Mouse (Mus musculus) monocyte, adult 59 days (primary cell): ENCODE results near the gene Ssbp1. TPM values are rescaled to one million over a fixed set of nuclear protein-coding genes. Genes with fewer than 3 reads are reported as not detected.

Experiments
- total RNA-seq, 2 experiments: library from RNA; stranded (reverse); gene quantifications; one replicate each; pipeline ENCODE4 v1.2.4; 2023

Ssbp1 gene
- 10 to 100 TPM; 32.7 to 39.2 TPM for total RNA-seq

DNA sequence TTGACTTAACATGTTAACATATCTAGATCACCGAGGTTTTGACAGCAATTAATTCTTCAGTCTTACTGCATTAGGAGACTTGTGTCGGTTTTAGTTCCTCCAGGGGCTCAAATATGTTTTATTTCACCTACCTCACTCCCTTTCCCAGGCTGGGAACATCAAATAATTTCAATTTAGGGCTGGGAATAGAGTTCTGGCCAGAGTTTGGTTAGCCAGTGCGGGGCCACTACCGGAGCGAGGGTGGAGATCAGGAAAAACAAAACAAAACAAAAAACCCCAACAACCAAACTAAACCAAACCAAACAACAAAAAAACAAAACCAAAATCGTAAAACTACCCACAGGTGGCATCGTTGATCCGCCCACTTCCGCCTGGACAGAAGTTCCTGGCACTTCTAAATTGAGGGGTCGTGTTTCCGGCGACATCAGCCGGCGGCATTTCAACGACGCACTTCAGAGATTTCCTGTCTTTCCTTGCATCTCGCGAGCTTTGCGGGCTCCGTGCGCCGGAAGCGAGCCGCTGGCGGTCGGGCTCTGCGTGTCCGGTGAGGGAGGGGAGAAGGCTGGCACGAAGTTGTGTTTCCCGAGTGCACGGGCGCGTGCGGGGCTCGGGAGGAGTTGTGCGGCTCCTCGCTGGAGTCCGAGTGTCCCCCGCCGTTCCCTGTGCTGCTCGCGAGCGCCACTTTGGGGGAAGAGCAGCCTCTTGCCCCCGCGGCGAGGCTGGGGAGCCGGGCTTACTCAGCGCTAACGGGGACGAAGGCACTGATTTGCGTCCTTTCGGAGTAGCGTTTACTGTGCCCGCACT lies at the start of gene Ssbp1:
Gene Ssbp1, plus strand, starts transcription at position 437 of the 804 bp plus-strand sequence.

DNA sequence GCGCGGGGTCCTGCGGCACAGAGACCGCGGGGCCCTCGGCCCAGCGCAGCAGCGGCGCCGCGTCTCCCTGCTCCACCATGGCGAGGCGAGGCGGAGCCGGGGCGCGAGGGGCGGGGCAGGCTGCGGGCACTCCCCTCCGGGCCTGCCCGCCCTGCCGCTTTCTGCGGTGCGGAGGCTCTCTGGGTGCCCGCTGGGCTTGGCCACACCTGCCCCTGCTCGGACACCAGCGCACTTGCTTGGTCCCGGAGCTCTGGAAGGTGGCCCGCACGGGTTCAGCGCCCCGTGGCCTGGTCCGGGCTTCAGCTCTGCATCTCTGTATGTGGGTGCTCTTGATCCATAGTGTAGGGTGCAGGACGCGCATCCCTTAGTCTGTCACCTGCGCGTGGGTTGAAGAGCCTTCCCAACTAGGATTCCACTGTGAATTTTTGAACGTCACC lies 35.1 kb upstream of the Ssbp1 start, which contains the start of gene E330009J07Rik:
Gene E330009J07Rik, minus strand, starts transcription at position 89 of the 437 bp plus-strand sequence.

DNA sequence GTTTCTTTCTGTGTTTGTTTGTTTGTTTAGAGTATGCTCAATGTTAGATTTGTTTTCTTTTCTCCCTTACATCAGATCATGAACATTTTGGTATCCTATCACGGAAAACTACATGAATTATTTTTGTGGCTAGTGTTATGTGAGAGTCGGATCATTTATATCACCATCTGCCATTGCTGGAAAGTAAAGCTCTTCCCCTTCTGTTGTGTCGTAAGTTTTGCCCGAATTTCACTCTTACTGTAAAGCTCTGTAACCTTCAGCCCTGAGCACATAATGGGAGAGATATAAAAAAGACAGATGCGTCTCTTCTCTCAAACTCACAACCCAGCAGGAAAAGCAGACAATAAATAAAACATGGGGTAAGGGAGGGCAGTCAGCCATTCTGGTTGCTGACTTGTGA lies 32.2 kb upstream of the Ssbp1 start, which contains the start of gene Wee2:
Gene Wee2, plus strand, starts transcription at position 153 of the 400 bp plus-strand sequence.

DNA sequence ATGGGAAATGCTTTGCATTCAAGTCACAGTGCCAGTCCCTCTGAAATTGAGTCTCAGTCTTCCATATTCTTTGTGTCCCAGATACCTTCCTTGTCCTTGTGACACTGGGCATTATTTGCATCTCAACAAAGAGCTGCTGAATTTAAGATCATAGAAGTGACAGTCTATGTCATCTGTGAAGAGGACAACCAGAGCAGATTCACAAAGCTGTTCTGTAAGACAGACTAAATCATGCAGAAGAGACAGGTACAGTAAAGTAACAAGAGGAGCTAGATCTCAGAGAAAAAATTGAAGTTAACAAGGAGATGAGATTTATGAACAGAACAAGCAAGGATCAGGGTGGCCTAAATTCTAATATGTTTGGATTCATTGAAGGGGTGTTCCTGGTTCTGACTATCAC lies 19.8 kb downstream of the Ssbp1 start, which contains the start of gene Tas2r137:
Gene Tas2r137, plus strand, starts transcription at position 301 of the 400 bp plus-strand sequence.

DNA sequence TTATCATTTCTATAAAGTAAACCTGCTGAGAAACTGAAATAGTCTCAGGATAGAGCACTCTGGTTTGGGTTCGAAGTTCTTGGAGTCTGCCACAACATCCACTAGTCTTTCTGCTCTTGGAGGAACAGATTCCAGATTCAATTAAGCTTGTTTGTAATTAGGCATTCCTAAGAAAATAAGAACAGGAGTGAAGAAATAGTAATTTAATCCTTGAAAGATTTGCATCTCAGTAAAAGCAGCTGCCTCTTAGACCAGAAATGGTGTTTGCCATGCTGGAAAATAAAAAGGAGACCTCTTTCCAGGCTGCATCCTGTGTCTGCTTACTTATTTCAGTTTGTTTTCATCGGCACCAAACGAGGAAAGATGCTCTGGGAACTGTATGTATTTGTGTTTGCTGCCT lies 22.1 kb downstream of the Ssbp1 start, which contains the start of gene Tas2r108:
Gene Tas2r108, plus strand, starts transcription at position 301 of the 400 bp plus-strand sequence.

DNA sequence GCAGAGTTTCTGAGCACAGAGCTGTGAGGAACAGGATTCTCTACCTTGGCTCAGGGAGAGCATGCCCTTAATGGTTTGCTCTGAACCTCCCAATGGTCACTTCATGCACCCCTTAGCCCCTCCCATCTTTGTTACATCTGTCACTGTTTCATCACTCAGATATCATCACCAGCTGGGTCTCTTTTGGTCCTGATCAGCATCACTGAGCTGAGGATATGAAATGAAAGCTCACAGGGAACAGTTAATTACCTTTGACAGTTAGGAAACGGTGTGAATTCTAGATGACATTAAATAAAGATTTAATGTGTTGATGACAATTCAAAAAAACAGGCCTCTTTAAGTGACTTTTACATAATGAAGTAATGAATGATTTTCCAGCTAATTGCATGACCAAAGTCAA lies 48.3 kb downstream of the Ssbp1 start, which contains the start of gene Prss37:
Gene Prss37, minus strand, starts transcription at position 101 of the 400 bp plus-strand sequence.

Other genes with a start within 250 kb of the Ssbp1 start
- 10 to 100 TPM; 11.6 to 13.1 TPM for gene Agk, start 146.2 kb upstream of the Ssbp1 start, total RNA-seq
- gene E330009J07Rik, start 35.2 kb upstream of the Ssbp1 start, total RNA-seq, result 1 to 10 TPM; 4.3 to 4.9 TPM
- gene Wee2, start 32.3 kb upstream of the Ssbp1 start, total RNA-seq, result not detected
- not detected for gene Tas2r137, start 19.9 kb downstream of the Ssbp1 start, total RNA-seq
- not detected for gene Tas2r108, start 22.2 kb downstream of the Ssbp1 start, total RNA-seq
- gene Prss37, start 48.2 kb downstream of the Ssbp1 start, total RNA-seq, result not detected
- gene Olfr461, start 83.7 kb downstream of the Ssbp1 start, total RNA-seq, result not detected
- gene Olfr460, start 98.1 kb downstream of the Ssbp1 start, total RNA-seq, result not detected
- 10 to 100 TPM; 16.3 to 17.5 TPM for gene Clec5a, start 114.5 kb downstream of the Ssbp1 start, total RNA-seq
- not detected for gene Tas2r138, start 142.0 kb downstream of the Ssbp1 start, total RNA-seq
- gene Mgam, start 157.5 kb downstream of the Ssbp1 start, total RNA-seq, result under 1 TPM in 1 of 2 experiments, not detected in 1; 0.24 TPM